Mouse (Mus musculus) adrenal gland, adult 18-20 months (tissue): ENCODE results near the gene Wipf3. TPM values are rescaled to one million over a fixed set of nuclear protein-coding genes. Genes with fewer than 3 reads are reported as not detected.

Experiments
- DNase-seq, 2 experiments: peaks; one replicate each; pipeline ENCODE4 v3.0.0; 2021 to 2022; ENCODE audit warnings: low spot score in 2 of 2
- total RNA-seq, 2 experiments: library from RNA; stranded (reverse); gene quantifications; 1 replicate in 1 of 2; 2 replicates in 1 of 2; pipeline ENCODE4 v1.2.3; 2021

Gene Wipf3
- total RNA-seq, 2 experiments from 2014 or later = 1.1 to 2.9 TPM

DNA sequence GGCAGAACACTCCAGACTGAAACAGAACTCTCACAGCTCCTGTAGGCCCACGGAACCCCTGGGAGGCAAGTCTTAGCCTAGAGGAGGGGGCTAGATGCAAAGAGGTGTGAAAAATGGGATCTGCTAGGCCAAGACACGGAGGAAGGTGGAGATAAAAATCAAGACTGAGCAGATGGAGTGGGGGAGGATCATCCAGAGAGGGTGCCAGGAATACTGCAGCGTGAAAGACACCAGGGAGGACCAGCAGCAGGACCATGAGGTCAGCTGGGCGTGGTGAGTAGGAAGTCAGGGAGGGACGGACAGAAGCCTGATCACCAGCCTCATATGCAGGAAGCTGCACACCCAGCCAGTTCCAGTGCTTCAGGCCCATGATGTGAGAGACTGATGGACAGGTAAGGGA lies 89.4 kb downstream of the Wipf3 start:
- no peak for DNase-seq

DNA sequence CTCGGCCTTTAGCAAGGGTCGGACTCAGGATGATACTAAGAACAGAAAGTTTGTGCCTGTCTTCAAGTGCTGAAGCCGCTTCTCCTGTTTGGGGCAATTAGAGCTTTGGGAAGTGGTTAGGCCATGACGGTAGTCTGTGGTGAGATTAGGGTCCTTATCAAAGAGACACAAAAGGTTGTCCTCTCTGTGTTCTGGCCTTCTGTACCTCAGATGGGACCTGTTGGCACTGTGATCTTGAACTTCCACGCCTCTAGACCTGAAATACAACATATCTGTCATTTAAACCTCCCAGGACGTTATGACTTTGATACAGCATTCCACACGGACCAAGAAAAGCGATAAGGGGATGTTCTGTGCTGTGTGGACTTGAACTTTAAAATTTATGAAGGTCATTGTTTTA lies 99.3 kb downstream of the Wipf3 start:
- no peak for DNase-seq

DNA sequence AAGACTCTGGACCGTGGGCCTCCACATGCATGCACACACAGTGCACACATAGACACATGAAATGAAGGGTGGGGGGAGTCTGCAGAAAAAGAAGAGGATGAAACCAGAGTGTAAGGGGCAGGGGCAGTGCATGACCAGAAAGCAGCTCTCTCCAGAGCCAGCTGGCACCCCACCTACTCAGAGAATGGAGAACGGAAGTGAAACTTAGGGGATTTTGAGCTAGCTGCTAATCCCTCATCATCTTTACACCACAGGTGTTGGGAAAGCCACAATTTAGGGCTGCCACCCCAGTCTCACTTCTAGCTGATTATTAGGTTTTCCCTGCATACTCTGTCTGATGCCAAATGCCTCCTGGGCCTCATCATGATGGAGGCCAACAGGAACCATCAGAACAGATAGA lies 100.8 kb downstream of the Wipf3 start:
- no peak for DNase-seq

DNA sequence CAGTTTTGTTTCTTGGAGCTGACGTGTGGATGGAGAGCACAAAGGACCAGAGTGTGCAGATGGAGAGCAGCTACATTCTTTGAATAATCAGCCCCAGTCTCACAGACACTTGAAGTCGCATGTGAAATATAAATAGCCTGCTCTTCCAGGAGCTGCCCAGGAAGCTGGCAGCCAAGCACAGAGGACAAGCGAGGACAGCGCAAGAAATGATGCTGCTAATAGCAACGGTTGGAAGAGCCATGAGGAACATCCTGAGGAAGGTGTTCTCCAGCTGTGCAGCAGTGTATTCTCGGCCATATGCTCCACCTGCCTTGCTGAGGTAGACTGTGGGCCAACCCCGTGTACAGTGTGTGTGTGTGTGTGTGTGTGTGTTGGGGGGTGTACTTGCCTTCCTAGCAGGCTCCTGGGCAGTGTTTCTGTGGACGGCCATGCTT lies 101.7 kb downstream of the Wipf3 start:
- no peak for DNase-seq

DNA sequence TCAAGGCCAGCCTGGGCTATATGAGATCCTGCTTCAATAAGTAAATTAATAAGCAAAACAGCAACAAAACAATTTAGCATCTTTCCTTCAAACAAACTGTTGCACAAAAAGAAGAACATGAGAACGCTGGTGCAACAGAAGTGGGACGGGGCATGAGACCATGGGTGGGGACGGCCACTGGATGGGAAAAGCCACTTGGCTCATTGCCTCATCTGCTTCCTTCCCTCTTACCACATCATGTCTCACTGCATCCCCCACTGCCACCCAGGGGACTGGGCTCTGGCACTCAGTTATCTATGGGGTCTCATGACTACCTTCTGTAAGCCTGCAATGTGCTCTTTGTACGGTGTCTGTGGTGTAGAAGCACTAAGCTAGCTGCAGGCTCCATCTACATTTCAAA lies 106.1 kb downstream of the Wipf3 start:
- DNase-seq = no peak

DNA sequence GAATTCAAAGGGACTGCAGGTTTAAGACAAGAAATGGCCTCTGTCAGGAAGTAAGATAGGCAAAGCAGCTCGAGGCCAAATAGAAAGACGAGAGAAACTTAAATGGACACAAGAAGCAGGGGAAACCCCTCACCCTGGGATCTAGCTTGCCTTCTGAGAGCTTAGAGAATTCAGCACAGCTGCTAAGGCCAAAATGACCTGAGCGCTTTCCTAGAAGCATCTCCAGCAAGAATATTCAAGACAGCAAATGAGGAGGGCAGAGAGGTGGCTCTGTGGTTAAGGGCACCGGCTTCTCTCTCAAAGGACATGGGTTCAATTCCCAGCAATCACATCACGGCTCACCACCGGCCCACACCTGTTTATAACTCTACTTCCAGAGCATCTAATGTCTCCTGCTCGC lies 107.7 kb downstream of the Wipf3 start:
- DNase-seq = no peak

DNA sequence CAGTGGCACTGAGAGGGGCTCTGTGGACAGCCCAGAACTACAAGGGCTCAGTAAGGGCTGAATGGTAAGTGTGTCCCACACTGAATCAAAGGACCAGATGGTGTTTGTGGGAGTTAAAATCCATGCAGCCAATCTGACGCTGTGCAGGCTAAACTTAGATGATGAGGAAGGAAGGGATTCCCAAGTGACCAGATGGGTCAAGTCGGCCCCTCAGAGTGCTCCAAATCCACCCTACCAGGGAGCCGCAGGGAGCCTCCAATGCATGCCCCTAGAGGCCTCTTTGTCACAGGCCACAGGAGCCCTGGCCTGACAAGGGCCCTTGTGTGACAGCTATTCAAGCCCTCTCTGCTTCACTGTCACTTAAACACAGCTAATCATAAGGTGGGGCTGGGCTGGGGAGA lies 109.4 kb downstream of the Wipf3 start:
- no peak for DNase-seq

DNA sequence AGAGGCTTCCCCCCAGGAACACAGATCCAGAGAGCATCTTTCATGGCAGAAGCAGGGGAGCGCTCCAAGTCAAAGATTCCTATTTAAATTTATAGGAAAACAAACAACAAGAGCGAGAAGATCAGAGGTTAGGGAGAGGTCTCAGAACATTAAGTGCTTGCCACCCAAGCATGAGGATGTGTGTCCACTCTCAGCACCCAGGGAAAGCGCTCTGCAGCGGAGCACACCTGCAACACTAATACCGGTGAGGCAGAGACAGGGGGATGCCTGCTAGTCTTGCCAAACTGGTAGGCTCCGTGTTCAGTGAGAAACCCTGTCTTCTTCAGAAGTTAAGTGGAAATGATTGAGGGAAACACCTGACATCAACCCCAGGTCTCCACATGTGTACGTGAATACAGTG lies 110.0 kb downstream of the Wipf3 start:
- DNase-seq = no peak

DNA sequence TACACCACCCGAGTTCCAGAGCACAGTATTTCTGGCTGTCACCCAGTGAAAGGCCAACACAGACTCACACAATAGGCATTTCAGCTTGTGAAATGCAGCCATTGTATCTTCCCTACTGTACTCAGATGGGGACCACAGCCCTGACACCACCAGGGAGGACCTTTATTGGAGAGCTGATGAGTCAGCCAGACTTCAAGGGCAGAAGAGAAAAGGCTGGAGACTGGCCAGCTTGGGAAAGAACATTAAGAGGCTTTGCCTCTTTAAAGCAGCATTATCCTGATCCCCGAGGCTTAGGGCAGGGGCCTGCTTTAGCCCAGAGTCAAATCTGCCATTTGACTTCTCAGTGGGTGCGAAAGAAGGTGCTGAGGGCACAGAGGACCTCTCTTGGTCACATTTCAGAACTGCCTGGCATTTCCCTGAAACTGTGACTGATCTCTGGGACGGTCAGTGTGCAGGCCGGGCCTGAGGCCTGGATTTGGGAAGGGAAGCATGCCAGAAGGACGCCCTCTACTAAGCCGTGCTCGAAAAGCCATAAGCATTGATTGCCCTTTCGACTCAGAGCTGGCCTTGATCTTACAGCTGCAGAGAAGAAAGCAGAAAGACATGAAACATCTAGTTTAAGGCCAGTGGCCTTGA lies 111.0 kb downstream of the Wipf3 start:
- DNase-seq = peak; percentile 38 to 71

DNA sequence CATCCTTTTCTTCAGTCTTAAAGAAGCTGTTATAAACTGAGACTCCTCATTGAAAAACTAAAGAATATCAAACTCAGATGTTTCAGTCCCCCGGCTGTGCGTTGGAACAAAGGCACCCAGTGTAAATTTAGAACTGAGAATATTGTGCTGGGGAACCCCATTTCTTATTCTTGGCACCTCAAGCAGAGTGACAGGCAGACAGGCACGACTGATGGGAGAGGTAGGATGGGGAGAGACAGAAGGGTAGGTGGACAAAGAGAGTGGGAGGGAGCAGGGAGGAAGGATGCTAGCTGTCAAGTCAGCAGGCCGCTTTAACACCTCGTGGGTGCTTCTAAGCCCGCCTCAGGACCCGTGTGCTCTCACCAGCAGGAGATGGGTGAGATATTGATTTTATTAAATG lies 113.4 kb downstream of the Wipf3 start:
- DNase-seq = no peak

DNA sequence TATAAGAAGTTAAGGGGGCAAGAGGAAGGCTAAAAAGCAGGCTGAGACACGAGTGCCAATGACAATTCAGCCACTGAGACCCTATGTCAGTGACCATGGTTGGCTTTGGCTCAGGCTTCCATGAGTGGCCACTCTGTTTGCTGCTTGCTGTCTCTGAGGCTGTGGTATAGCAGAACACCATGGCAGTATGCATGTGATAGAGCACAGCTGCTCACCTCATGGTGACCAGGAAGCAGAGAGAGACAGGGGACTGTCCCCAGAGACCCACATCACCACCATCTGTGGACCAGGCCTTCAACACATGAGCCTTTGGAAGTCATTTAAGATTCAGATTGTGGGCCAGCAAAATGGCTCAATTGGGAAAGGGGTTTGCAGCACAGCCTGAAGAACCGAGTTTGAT lies 114.2 kb downstream of the Wipf3 start:
- DNase-seq = no peak

DNA sequence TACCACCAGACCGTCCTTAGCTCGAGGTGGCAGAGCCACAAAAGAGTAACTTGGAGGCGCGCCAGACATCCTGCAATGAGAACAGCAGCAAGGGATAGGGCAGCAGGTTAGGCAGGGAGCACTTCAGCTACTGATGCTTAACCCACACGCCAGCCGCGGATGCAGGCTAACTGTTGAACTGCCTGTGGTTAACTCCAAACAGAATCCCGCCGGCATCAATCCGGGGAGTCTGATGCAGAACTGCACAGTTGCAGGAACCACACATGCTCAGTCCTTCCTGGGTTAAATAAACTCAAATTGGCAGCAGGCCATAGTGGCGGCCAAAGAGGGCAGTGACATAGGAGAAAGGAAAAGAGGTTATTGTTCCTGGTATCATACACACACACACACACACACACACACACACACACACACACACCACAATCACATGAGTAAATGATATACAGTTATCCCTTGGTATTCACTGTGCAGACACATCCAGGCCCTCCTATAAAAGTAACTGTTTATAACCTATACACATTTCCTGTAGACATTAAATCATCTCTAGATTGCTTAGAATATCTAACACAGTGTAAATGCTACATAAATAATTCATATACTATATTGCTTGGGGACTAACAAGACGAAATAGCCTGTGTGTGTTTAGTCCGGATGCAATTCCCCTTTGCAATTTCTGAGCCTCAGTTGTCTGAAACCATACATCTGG lies 119.1 kb downstream of the Wipf3 start:
- DNase-seq = no peak

DNA sequence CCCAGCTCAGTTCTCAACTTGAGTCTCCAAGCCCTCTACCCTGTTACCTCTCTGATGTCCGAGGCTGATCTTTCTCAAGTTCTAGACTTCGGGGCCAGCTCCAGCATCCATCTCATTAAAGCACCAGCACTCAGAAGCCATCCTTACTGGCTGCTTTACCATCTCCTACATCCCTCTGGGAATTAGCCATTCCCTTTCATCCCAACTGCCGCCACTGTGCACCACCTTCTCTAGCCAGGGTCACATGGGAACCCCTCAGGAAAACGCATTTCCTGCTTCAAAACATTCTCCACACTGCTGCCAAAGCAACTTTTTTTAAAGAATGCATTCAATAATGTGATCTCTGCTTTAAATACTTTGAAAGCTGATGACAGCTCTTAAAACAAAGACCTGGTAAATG lies 119.9 kb downstream of the Wipf3 start:
- DNase-seq = no peak

DNA sequence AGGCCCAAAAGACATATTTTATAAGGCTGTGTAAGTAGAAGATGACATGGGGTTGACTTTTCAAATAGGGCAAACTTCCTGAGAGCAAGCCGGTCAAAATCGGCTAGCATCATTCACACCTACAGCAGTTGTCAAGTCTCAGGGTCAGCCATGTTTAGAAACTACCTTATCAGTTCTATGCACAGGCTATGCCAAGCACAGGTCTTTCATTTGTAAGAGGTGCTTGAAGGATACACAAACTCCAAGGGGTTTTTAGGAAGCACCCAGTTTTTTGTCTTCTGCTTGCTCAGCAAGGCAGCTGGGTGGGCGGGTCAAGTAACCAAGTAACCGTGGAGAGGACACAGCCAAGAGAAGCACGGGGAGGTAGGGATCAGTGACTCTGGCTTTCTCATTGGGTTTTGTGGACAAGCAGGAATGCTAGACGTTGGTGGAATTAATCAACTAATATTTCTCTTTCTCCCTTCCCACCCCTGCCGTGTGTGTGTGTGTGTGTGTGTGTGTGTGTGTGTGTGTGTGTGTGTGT lies 121.5 kb downstream of the Wipf3 start:
- DNase-seq = no peak

DNA sequence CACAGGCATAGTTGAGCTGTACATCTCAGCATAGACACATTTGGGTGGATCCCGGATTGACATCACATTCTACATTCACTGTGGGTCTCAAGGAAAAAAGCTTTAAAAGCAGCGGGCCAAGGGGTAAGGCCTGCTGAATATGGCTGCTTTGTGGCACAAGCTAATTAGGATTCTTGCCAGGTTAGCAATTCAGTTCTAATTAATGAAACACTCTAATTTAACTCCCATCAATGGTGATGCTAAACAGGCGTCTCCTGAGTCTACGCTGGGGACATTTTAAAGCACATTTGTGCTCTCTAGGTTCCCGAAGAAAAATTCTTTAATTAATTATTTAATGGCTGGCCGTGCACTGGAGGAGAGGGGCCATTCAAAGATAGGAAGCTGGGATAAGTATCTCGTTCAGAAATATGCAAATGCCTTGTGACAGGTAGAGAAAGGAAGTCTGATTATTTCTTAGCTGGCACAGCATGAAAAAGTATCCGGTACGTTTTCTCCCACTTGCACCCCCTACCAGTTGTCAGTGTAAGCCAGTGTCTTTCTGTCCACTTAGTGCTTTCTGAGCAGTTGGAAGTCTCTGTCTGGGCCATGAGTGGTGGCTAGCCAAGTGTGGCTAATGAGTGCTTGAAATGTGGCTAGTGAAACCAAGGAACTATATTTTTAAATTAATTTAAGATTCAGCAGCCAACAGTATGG lies 123.5 kb downstream of the Wipf3 start:
- no peak for DNase-seq

Other genes with a start within 250 kb of the Wipf3 start
- gene Prr15, start 103.8 kb upstream of the Wipf3 start, total RNA-seq = 10 to 100 TPM in 1 of 2 experiments, 1 to 10 TPM in 1; 2.0 to 11.4 TPM
- gene Scrn1, start 136.9 kb downstream of the Wipf3 start, total RNA-seq = 10 to 100 TPM; 25.1 to 31.1 TPM
- gene Plekha8, start 165.5 kb downstream of the Wipf3 start, total RNA-seq = 10 to 100 TPM; 17.1 to 21.8 TPM
- gene Fkbp14, start 167.7 kb downstream of the Wipf3 start, total RNA-seq = 10 to 100 TPM; 22.2 to 23.4 TPM